23 mouse cellular contexts compared by ENCODE assay signal in the genomic region with DNA sequence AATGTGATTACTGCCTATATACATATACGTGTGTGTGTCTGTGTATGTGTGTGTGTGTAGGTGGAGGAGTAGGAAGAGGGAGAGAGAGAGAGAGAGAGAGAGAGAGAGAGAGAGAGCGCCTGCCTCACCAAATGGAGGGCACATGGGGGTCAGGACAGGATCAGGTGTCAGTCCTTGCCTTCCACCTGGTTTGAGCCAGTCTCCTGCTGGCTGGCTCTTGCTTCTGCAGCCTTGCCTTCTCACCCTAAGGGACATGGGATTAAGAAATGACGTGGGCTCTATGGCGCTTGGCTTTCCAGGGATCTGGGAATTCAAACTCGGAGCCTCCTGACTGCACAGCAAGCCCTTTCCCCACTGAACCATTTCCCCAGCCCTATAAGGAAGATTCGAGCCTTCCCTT. TPM values are rescaled to one million over a fixed set of nuclear protein-coding genes. Genes with fewer than 3 reads are reported as not detected.
DNase-seq lines count a peak whose midpoint lies in the region; ATAC-seq lines count a peak whose summit lies in the region.
"Had no signal": no experiment of that assay in that cellular context is flagged by ENCODE, and none has a peak within 500 bp of the region (broad histone marks: within the 10 kb centered on the region; RNA-seq: fewer than 3 reads in every experiment).

No protein-coding gene starts in this region.

- peak; percentile 53 for DNase-seq in heart, adult 11 months
- no peak for DNase-seq in heart, postnatal 25 days (ENCODE audit: low spot score)
- no peak for DNase-seq in kidney, postnatal 10 days
- peak; percentile 20 for DNase-seq in retina, postnatal 1 day
- DNase-seq in retina, embryonic 14.5 days (ENCODE audit: low spot score): no peak
- no peak for DNase-seq in T-cell, adult 2 months (ENCODE audit: low spot score)
- DNase-seq: adrenal gland, adult 2 months; cerebellum, adult 11-12 months; cerebellum, postnatal 10 days; kidney, postnatal 14 days; lung, adult 2 months; lung, postnatal 14 days; midbrain, embryonic 14.5 days; thymus, adult 2 months; thymus, postnatal 4 days had no signal

- 62% methylated on average over 6 of the region's 6 CpGs for WGBS in kidney, embryonic 15.5 days

- H3K9me3 ChIP-seq in kidney, embryonic 15.5 days (replicated peaks): no peaks in the 10 kb centered on the region
- H3K9me3 ChIP-seq: embryonic facial prominence, embryonic 13.5 days; forebrain, embryonic 15.5 days; hindbrain, embryonic 12.5 days; intestine, embryonic 15.5 days; limb, embryonic 13.5 days; liver, embryonic 12.5 days had no signal

- 0 out of 2 replicates have a peak, but pooled peaks cover 12% of the 10 kb centered on the region for H3K4me1 ChIP-seq in kidney, embryonic 15.5 days
- H3K4me1 ChIP-seq: forebrain, embryonic 15.5 days; intestine, embryonic 15.5 days had no signal

- ATAC-seq in kidney, embryonic 15.5 days (replicated peaks; ENCODE audit: low FRiP score): peak; percentile 50
- ATAC-seq: forebrain, embryonic 15.5 days; intestine, embryonic 15.5 days; liver, embryonic 12.5 days had no signal

- no peaks in the 10 kb centered on the region for H3K36me3 ChIP-seq in kidney, embryonic 15.5 days
- H3K36me3 ChIP-seq: forebrain, embryonic 15.5 days; hindbrain, embryonic 12.5 days; intestine, embryonic 15.5 days; limb, embryonic 13.5 days; liver, embryonic 12.5 days had no signal

- intact Hi-C loops in heart, postnatal 25 days (cut with DNase I): no loop called here

- H3K4me3 ChIP-seq in kidney, embryonic 15.5 days (replicated peaks): no peak overlapping the region
- H3K4me3 ChIP-seq: embryonic facial prominence, embryonic 13.5 days; forebrain, embryonic 15.5 days; hindbrain, embryonic 12.5 days; intestine, embryonic 15.5 days; limb, embryonic 13.5 days; liver, embryonic 12.5 days had no signal

- no peak overlapping the region for H3K4me2 ChIP-seq in kidney, embryonic 15.5 days
- H3K4me2 ChIP-seq: embryonic facial prominence, embryonic 13.5 days; forebrain, embryonic 15.5 days; heart, embryonic 11.5 days; hindbrain, embryonic 12.5 days; intestine, embryonic 15.5 days; limb, embryonic 13.5 days; liver, embryonic 12.5 days had no signal

- no peak overlapping the region for H3K27ac ChIP-seq in kidney, embryonic 15.5 days
- H3K27ac ChIP-seq: embryonic facial prominence, embryonic 13.5 days; forebrain, embryonic 15.5 days; hindbrain, embryonic 12.5 days; intestine, embryonic 15.5 days; limb, embryonic 13.5 days; liver, embryonic 12.5 days had no signal

- no peaks in the 10 kb centered on the region for H3K27me3 ChIP-seq in kidney, embryonic 15.5 days
- H3K27me3 ChIP-seq: embryonic facial prominence, embryonic 13.5 days; forebrain, embryonic 15.5 days; hindbrain, embryonic 12.5 days; intestine, embryonic 15.5 days; limb, embryonic 13.5 days; liver, embryonic 12.5 days had no signal

- H3K9ac ChIP-seq in kidney, embryonic 15.5 days: no peak overlapping the region
- H3K9ac ChIP-seq: embryonic facial prominence, embryonic 13.5 days; forebrain, embryonic 15.5 days; hindbrain, embryonic 12.5 days; intestine, embryonic 15.5 days; limb, embryonic 13.5 days; liver, embryonic 12.5 days had no signal

RNA-seq across cellular contexts. Expression of a gene that starts 13.9 kb away (rescaled TPM):
- 1 to 10 TPM; 3.9 to 4.9 TPM for total RNA-seq in heart, postnatal 25 days (2021)
- polyA plus RNA-seq in kidney, embryonic 15.5 days (2015; fragmentation: Nextera tagmentation; extraction: Ambion mirVana): 21.5 and 25.2 TPM in 2 replicates

Comparison
In these comparisons a context has a peak if more than half of its experiments do, and no peak if none do; other contexts are left out.
1. DNase-seq: peak in heart, adult 11 months (single experiment) and retina, postnatal 1 day (single experiment); none in heart, postnatal 25 days (single experiment), kidney, postnatal 10 days (single experiment), retina, embryonic 14.5 days (single experiment) and T-cell, adult 2 months (single experiment).